Mouse (Mus musculus) neural tube, embryonic 11.5 days (tissue): ENCODE results near the gene Lhb. TPM values are rescaled to one million over a fixed set of nuclear protein-coding genes. Genes with fewer than 3 reads are reported as not detected.

Experiments used
- ATAC-seq: fragments of 200-750 bp; cut with Nextera tagmentation; 2 replicates; pipeline ENCODE4 v1.8.0; 2017; ENCODE audit warnings: moderate number of reproducible peaks, mild to moderate bottlenecking, moderate TSS enrichment, moderate library complexity; ENCODE audit not compliant: insufficient read depth, low FRiP score, low TSS enrichment
- DNase-seq: peaks from one replicate; pipeline ENCODE4 v3.0.0-alpha.2; 2015; ENCODE audit warnings: low spot score
- H3K27ac ChIP-seq: fragments of 300-500 bp; sonication (generic); 2 replicates; pipeline ENCODE4 v1.5.1; 2014; ENCODE audit warnings: low read depth, mild to moderate bottlenecking, low read length
- H3K27me3 ChIP-seq: fragments of 300-500 bp; sonication (generic); 2 replicates; pipeline ENCODE4 v1.6.1; 2014; ENCODE audit warnings: mild to moderate bottlenecking, low read length, mixed read lengths; ENCODE audit not compliant: control insufficient read depth, insufficient read depth
- H3K36me3 ChIP-seq: fragments of 300-500 bp; sonication (generic); 2 replicates; pipeline ENCODE4 v1.6.1; 2014; ENCODE audit warnings: mild to moderate bottlenecking, low read length, moderate library complexity, mixed read lengths; ENCODE audit not compliant: control insufficient read depth, insufficient read depth
- H3K4me1 ChIP-seq: fragments of 300-500 bp; sonication (generic); 2 replicates; pipeline ENCODE4 v1.6.1; 2014; ENCODE audit warnings: low read length, mixed read lengths; ENCODE audit not compliant: control insufficient read depth, insufficient read depth
- H3K4me2 ChIP-seq: fragments of 300-500 bp; sonication (generic); 2 replicates; pipeline ENCODE4 v1.6.1; 2014; ENCODE audit warnings: low read depth, mild to moderate bottlenecking, moderate library complexity
- H3K4me3 ChIP-seq: fragments of 300-500 bp; sonication (generic); 2 replicates; pipeline ENCODE4 v1.5.1; 2014; ENCODE audit warnings: low read depth, low read length
- H3K9ac ChIP-seq: fragments of 300-500 bp; sonication (generic); 2 replicates; pipeline ENCODE4 v1.6.1; 2014; ENCODE audit warnings: mild to moderate bottlenecking, low read length
- H3K9me3 ChIP-seq: fragments of 300-500 bp; sonication (generic); 2 replicates; pipeline ENCODE4 v1.6.1; 2016; ENCODE audit warnings: low read length; ENCODE audit not compliant: control insufficient read depth
- WGBS: fragments of 180-500 bp; shearing (Covaris S2); extraction: QIAGEN DNeasy Blood & Tissue Kit; methylation state at CpG from one replicate; pipeline ENCODE4 v1.1.7; 2014; 5-methylcytosine and 5-hydroxymethylcytosine counted together
- polyA plus RNA-seq: library from polyadenylated mRNA; unstranded; fragments of >200 nt; fragmentation: Nextera tagmentation; extraction: Ambion mirVana; gene quantifications from 2 replicates; pipeline ENCODE4 v1.2.1, GENCODE M21; 2014

The Lhb gene
- polyA plus RNA-seq, 1 experiment from 2014 or later = not detected

- Histone ChIP-seq H3K9me3 (no peaks in the 10 kb centered on the region), H3K27ac (no peak overlapping the region), H3K27me3 (peaks cover 16% of the 10 kb centered on the region), H3K9ac (no peak overlapping the region), H3K4me3 (no peak overlapping the region), H3K36me3 (no peaks in the 10 kb centered on the region), H3K4me2 (no peak overlapping the region), H3K4me1 (no peaks in the 10 kb centered on the region)
- ATAC-seq (no peak), DNase-seq (no peak)
- WGBS = 78% methylated on average over 10 of the region's 10 CpGs
Observed at GRCm38 (mm10) chr7:45401521-45402085, 19.0 kb upstream of the Lhb start.

- H3K9ac ChIP-seq = no peak overlapping the region
- no peaks in the 10 kb centered on the region for H3K36me3 ChIP-seq
- no peaks in the 10 kb centered on the region for H3K9me3 ChIP-seq
- H3K4me1 ChIP-seq = no peaks in the 10 kb centered on the region
- no peak overlapping the region for H3K27ac ChIP-seq
- no peak overlapping the region for H3K4me2 ChIP-seq
- 50% methylated on average over 6 of the region's 6 CpGs for WGBS
- H3K4me3 ChIP-seq = no peak overlapping the region
- DNase-seq (peak; percentile 69), ATAC-seq (no peak)
- peaks cover 37% of the 10 kb centered on the region for H3K27me3 ChIP-seq
Observed at GRCm38 (mm10) chr7:45403532-45404261, 16.9 kb upstream of the Lhb start.

- no peaks in the 10 kb centered on the region for H3K36me3 ChIP-seq
- WGBS = 14% methylated on average over 28 of the region's 28 CpGs
- H3K4me2 ChIP-seq = peak within 1 kb of the TSS; percentile 32
- ATAC-seq (peak; percentile 38; the same call in 1 of the 2 replicates), DNase-seq (peak; percentile 63)
- peaks cover 54% of the 10 kb centered on the region for H3K27me3 ChIP-seq
- H3K27ac ChIP-seq = no peak within 1 kb of the TSS
- no peaks in the 10 kb centered on the region for H3K4me1 ChIP-seq
- no peaks in the 10 kb centered on the region for H3K9me3 ChIP-seq
- peak within 1 kb of the TSS; percentile 30 for H3K4me3 ChIP-seq
- H3K9ac ChIP-seq = no peak within 1 kb of the TSS
Observed at GRCm38 (mm10) chr7:45405091-45406075, 15.2 kb upstream of the Lhb start, which contains the start of gene Kcna7. Gene Kcna7 (plus strand): TSS chr7:45405653.

GRCm38 (mm10) chr7:45406157-45407156, 14.2 kb upstream of the Lhb start:
- H3K4me3 ChIP-seq = peak overlapping the region; percentile 30
- peak overlapping the region; percentile 32 for H3K4me2 ChIP-seq
- H3K27ac ChIP-seq = no peak overlapping the region
- 2% methylated on average over 114 of the region's 114 CpGs for WGBS
- H3K4me1 ChIP-seq = no peaks in the 10 kb centered on the region
- no peak for ATAC-seq
- no peak overlapping the region for H3K9ac ChIP-seq
- DNase-seq = no peak
- no peaks in the 10 kb centered on the region for H3K36me3 ChIP-seq
- no peaks in the 10 kb centered on the region for H3K9me3 ChIP-seq
- peaks cover 63% of the 10 kb centered on the region for H3K27me3 ChIP-seq

GRCm38 (mm10) chr7:45407836-45408235, 12.8 kb upstream of the Lhb start:
- no peaks in the 10 kb centered on the region for H3K4me1 ChIP-seq
- ATAC-seq = no peak
- no peak for DNase-seq
- H3K36me3 ChIP-seq = no peaks in the 10 kb centered on the region
- H3K27ac ChIP-seq = no peak overlapping the region
- H3K9ac ChIP-seq = no peak overlapping the region
- 85% methylated on average over 10 of the region's 10 CpGs for WGBS
- H3K27me3 ChIP-seq = peaks cover 77% of the 10 kb centered on the region
- H3K9me3 ChIP-seq = no peaks in the 10 kb centered on the region
- no peak overlapping the region for H3K4me3 ChIP-seq
- no peak overlapping the region for H3K4me2 ChIP-seq

GRCm38 (mm10) chr7:45408351-45408750, 12.3 kb upstream of the Lhb start:
- H3K27ac ChIP-seq = no peak overlapping the region
- WGBS = 72% methylated on average over 7 of the region's 7 CpGs
- H3K27me3 ChIP-seq = peaks cover 82% of the 10 kb centered on the region
- DNase-seq = no peak
- no peaks in the 10 kb centered on the region for H3K36me3 ChIP-seq
- H3K9ac ChIP-seq = no peak overlapping the region
- no peaks in the 10 kb centered on the region for H3K9me3 ChIP-seq
- H3K4me2 ChIP-seq = no peak overlapping the region
- ATAC-seq = no peak
- H3K4me3 ChIP-seq = no peak overlapping the region
- no peaks in the 10 kb centered on the region for H3K4me1 ChIP-seq

GRCm38 (mm10) chr7:45408949-45409348, 11.7 kb upstream of the Lhb start:
- Histone ChIP-seq H3K9me3 (no peaks in the 10 kb centered on the region), H3K4me1 (no peaks in the 10 kb centered on the region), H3K27ac (no peak overlapping the region), H3K9ac (no peak overlapping the region), H3K36me3 (no peaks in the 10 kb centered on the region), H3K4me3 (no peak overlapping the region), H3K4me2 (no peak overlapping the region), H3K27me3 (peaks cover 88% of the 10 kb centered on the region)
- ATAC-seq (no peak), DNase-seq (no peak)
- 89% methylated on average over 17 of the region's 17 CpGs for WGBS
